Mouse (Mus musculus) embryonic fibroblast, embryonic 13.5 days (primary cell): Measurements from ENCODE around the gene Arpc2.

Experiments
- CTCF ChIP-seq: IDR thresholded peaks from 2 replicates; pipeline ENCODE4 v1.5.1; 2011; ENCODE audit warnings: mild to moderate bottlenecking, control low read depth, low read length, moderate library complexity, borderline replicate concordance; ENCODE audit not compliant: insufficient read depth
- POLR2A ChIP-seq: IDR thresholded peaks from 2 replicates; pipeline ENCODE4 v1.6.1; 2011; ENCODE audit warnings: low read depth, mild to moderate bottlenecking, control low read depth, low read length, moderate library complexity

- no peak for TF ChIP-seq CTCF
- no peak for TF ChIP-seq POLR2A
These were observed 61.4 kb downstream of the Arpc2 start for GRCm38 (mm10) chr1:74297269-74297668.
